Mouse (Mus musculus) adrenal gland, postnatal 4 days (tissue): ENCODE results near the gene Il4i1. TPM values are rescaled to one million over a fixed set of nuclear protein-coding genes. Genes with fewer than 3 reads are reported as not detected.

Experiments
- DNase-seq, 2 experiments: peaks; one replicate each; pipeline ENCODE4 v3.0.0; 2021 to 2022; ENCODE audit warnings: low spot score in 2 of 2, mixed read lengths in 2 of 2
- total RNA-seq, 2 experiments: library from RNA; stranded (reverse); gene quantifications; 2 replicates each; pipeline ENCODE4 v1.2.3; 2021

Il4i1 gene
- total RNA-seq, 2 experiments from 2014 or later: 1.1 to 1.8 TPM

DNA sequence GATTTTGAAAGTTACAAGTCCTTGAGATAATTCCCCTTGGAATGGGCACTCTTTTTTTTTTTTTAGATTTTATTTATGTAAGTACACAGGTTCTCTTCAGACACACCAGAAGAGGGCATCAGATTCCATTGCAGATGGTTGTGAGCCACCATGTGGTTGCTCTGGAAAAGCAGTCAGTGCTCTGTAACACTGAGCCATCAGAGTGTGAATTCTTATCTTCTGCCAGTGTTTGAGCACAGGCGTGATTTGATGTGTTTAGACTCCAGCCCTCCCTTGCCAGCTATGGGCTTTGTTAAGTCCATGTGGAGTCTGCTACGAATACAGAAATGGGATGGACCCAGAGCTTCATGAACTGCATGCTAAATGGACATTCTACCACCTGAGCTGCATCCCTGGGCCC lies 2.0 kb downstream of the Il4i1 start:
- no peak for DNase-seq

DNA sequence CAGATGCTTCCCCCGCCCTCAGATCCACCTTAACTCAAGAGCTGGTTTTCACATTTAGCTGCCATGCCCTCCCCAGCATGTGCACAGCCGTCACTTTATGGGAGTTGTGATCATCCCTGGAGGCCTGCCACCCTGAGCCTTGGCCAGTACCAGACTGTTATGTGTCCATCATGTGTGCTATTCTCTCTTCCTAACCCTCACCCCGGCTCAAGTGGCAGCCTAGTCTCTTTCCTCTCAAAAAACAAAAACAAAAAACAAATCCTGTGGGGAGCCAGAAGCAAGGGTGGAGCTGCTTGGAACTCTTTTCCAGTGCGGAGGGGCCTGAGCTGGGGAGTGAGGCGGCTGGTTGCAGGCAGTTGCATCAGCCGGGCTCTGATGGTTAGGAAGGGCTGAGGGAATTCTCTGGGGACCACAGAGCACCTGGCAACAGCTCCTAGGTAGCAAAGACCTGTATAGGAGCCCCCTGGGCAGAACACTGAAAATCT lies 2.6 kb downstream of the Il4i1 start:
- DNase-seq: no peak

GRCm38 (mm10) chr7:44819391-44819790 lies 3.2 kb downstream of the Il4i1 start:
- no peak for DNase-seq

- no peak for DNase-seq
Observed at GRCm38 (mm10) chr7:44819863-44820262, 3.7 kb downstream of the Il4i1 start.

DNA sequence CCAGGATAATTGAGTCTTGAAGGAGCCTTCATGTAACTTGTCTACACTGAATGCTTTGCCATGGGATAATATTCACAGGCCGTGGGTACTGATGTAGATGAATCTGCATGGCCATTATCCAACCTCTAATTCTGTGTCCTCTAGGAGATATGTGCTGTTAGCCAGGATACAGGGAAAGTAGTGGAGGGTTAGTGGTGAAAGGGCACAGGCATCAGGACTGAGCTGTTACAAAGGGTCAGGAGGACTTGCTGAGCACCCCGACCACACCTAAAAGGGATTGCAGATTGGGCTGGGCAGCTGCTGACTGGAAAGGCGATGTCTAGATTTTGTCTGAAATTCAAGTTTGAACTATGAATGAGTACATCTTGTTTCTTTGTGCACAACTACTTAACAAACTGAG lies 4.3 kb downstream of the Il4i1 start:
- DNase-seq: no peak

DNA sequence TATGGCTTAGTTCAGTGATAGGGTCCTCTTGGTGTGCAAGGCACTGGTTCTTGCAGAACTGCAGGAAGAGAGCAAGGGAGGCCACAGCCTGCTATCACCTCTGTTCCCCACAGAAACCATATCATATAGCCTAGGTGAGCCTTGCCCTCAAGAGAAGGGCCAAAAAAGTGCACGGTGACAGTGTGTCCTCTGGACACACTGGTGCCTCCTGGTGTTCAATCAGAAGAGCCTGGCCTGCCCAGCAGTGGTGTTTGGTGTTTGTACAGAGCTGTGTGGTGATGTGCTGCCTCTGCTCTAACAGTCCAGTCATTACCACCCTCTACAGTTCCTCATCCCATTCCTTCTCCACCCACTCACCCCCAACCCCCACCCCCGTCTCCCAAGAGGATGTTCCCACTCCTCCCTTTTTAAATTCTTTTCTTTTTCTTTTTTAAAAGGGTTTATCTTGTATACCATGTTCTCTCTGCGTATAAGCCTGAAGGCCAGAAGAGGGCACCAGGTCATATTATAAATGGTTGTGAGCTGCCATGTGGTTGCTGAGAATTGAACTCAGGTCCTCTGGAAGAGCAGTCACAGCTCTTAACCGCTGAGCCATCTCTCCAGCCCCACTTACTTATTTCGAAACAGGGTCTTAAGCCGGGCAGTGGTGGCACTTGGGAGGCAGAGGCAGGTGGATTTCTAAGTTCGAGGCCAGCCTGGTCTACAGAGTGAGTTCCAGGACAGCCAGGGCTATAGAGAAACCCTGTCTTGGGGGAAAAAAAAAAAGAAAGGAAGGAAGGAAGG lies 5.7 kb downstream of the Il4i1 start:
- no peak for DNase-seq

GRCm38 (mm10) chr7:44823409-44823808 lies 7.2 kb downstream of the Il4i1 start:
- DNase-seq: no peak

GRCm38 (mm10) chr7:44824872-44825271 lies 8.7 kb downstream of the Il4i1 start:
- DNase-seq: peak in 1 of 2 experiments; percentile 62

GRCm38 (mm10) chr7:44826771-44827170 lies 10.6 kb downstream of the Il4i1 start:
- no peak for DNase-seq

- DNase-seq: no peak
Observed at GRCm38 (mm10) chr7:44828706-44829105, 12.5 kb downstream of the Il4i1 start.

- no peak for DNase-seq
Observed at GRCm38 (mm10) chr7:44832763-44833162, 16.6 kb downstream of the Il4i1 start.

DNA sequence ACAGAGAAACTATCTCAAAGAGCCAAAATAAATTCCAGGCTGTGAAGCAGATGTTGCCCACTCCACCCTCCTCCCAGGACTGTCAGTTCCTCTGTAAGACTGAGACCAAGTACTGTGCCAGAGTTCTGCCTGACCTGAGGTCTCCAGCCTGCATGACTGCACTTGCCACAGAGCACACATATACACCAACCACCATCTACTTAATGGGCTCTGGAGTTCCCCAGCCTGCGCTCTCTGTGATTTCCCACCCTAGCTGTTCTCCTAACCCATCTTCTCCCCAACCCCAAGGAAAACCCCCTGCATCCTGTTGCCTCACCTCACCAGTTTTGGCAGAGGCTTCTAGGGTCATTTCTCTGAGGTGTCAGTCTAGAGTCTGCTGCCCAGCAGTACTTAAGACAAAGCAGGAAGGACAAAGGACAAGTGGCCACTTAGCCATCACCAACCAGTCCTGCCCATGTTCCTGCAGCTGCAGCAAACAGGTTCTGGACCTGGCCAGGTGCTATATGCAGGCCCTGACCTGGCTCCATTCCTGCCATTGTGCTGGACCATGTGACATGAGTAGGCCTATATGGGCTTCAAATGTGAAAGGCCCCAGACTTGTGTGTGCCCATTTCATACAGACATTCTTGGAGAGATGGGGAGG lies 19.3 kb downstream of the Il4i1 start:
- no peak for DNase-seq

DNA sequence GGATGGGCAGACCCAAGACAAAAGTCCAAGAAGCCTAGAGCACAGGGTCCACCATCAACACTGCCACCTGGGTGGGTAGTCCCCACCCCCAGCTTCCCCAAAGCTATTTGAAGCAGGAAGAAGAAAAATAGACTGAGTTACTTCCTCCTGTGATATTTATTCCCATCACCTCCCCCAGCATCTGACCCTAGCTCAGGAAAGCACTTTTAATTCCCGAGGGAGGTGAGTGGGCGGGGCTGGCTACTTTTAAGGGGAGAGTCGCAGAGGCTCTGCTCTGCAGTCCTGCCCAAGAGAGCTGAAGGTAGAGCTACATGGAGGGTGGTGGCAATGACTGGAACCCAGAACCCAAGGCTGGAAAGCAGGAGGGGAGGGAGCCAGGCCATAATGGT lies 19.8 kb downstream of the Il4i1 start:
- DNase-seq: no peak

GRCm38 (mm10) chr7:44836423-44837053 lies 20.4 kb downstream of the Il4i1 start:
- no peak for DNase-seq

- DNase-seq: no peak
Observed at GRCm38 (mm10) chr7:44838073-44838472, 21.9 kb downstream of the Il4i1 start.

GRCm38 (mm10) chr7:44839171-44839490 lies 22.9 kb downstream of the Il4i1 start:
- DNase-seq: no peak

DNA sequence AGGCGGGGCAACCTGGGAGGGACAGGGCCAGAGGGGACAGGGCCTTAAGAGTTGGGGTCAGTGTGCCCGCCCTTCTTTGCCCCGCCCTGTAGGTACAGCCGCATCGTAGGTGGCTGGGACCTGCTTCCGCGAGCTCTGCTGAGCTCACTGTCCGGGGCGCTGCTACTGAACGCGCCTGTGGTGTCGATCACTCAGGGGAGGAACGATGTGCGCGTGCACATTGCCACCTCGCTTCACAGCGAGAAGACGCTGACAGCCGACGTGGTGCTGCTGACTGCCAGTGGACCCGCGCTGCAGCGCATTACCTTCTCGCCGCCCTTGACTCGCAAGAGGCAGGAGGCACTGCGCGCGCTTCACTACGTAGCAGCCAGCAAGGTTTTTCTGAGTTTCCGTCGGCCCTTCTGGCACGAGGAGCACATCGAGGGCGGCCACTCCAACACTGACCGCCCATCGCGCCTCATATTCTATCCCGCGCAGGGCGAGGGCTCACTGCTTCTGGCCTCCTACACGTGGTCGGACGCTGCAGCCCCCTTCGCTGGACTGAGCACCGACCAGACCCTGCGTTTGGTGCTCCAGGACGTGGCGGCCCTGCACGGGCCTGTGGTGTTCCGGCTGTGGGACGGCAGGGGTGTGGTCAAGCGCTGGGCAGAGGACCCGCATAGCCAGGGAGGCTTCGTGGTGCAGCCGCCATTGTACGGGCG lies 23.5 kb downstream of the Il4i1 start:
- no peak for DNase-seq

DNA sequence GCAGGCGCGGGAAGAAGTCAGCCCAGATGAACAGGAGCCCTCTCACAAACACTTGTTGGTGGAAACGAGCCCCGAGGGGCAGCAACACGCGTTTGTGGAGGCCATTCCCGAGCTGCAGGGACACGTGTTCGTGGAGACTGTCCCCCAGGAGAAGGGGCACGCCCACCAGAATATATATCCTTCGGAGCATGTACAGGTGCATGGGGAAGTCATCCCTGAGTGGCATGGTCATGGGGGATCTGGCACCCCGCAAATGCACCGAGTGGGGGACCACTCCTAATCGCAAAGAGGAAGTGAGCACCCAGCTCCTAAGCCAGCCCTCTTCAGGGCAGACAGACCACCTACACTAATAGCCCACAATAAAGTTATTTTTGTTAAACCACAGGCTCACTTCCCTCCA lies 24.2 kb downstream of the Il4i1 start:
- no peak for DNase-seq

DNA sequence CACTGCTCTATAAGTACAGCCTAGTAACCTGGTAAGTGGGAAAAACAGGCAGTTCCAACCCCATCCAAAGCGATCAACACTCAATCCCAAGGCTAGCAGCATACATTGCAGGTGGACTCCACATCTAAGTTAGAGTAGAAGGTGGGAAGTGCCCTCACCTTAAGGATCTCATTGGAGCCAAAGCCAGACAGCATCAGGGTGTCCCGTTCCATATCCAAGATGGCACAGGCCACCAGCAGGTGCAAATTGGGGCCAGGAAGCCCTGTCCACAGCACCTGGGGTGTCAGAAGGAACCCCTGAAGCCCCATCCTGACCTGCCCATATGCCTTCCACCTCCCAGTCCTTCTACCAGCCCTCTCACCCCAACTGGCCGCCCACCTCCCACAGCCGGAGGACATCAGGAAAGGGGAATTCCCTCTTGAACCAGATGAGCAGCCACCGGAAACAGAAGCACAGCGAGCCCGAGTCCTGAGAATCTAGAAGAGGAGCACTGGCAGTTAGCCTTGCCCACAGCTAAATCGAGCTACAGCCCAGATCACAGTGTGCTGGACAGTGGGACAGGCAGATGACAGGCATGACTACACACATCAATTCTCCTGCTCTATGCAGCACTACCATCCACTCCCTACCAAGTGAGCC lies 25.8 kb downstream of the Il4i1 start:
- DNase-seq: no peak

DNA sequence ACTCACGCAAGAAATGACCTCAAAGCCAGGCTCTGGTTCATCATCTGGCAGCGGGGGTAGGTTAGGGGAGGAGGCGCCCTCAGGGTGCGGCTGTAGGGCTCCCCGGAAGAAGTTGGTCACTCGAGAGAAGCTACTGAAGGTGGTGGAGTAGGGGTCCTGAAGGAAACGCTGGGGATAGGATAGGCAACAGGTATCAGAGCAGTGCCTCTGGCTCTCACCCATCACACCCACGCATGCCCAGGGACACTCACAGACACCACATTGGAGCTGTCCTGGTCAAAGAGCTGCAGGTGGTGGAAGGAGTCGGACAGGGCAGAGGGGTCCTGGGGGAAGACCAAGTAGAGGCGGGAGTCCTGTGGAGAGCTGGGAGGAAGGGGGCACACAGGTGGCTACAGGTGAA lies 28.8 kb downstream of the Il4i1 start:
- no peak for DNase-seq

DNA sequence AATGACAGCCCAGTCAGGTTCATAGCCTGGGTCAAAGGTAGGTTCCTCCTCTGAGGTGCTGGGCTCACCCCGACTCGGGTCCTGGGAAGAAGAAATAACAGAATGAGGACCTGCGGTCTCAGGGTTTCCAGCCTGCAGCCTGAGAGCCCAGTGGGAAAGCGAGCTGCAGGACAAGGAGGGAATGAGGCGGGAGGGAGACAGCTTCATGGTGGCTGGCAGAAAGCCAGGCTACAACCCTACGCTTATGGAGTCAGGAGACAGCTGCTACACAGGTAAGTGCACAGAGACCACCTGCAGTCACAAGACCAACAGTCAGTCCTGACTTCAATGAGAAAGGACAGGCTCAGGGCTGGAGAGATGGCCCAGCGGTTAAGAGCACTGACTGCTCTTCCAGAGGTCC lies 30.6 kb downstream of the Il4i1 start:
- no peak for DNase-seq
